Mouse (Mus musculus) MEL-GATA-1-ER (cell line): ENCODE results near the gene Heatr4.
A peak's percentile ranks its signal among the peaks of the same experiment; 100 is the strongest.

ENCODE experiments used
- DNase-seq: peaks from one replicate; pipeline ENCODE4 v3.0.0-alpha.2; 2012; ENCODE audit warnings: low read depth; ENCODE audit errors: extremely low read depth

The Heatr4 gene

GRCm38 (mm10) chr12:83998341-83999107 lies 13.9 kb upstream of the Heatr4 start:
- DNase-seq: no peak

- no peak for DNase-seq
These were observed 12.6 kb upstream of the Heatr4 start for GRCm38 (mm10) chr12:83997221-83997620.

GRCm38 (mm10) chr12:83989378-83989777 lies 4.7 kb upstream of the Heatr4 start:
- DNase-seq: no peak

GRCm38 (mm10) chr12:83988483-83988882 lies 3.8 kb upstream of the Heatr4 start:
- DNase-seq: no peak

GRCm38 (mm10) chr12:83987583-83988441 lies 3.2 kb upstream of the Heatr4 start, which contains the start of gene Acot2:
TSS of gene Acot2 (plus strand) at chr12:83987861.
- DNase-seq: peak; percentile 67

- DNase-seq: no peak
These were observed 2.6 kb upstream of the Heatr4 start for GRCm38 (mm10) chr12:83987242-83987582.

- no peak for DNase-seq
These were observed 3.0 kb downstream of the Heatr4 start for GRCm38 (mm10) chr12:83981615-83982014.

GRCm38 (mm10) chr12:83978862-83979261 lies 5.8 kb downstream of the Heatr4 start:
- DNase-seq: no peak

GRCm38 (mm10) chr12:83972117-83972516 lies 12.5 kb downstream of the Heatr4 start:
- no peak for DNase-seq

- DNase-seq: no peak
These were observed 19.4 kb downstream of the Heatr4 start for GRCm38 (mm10) chr12:83965235-83965634.

GRCm38 (mm10) chr12:83958278-83958677 lies 26.4 kb downstream of the Heatr4 start:
- DNase-seq: no peak

- no peak for DNase-seq
These were observed 32.7 kb downstream of the Heatr4 start for GRCm38 (mm10) chr12:83951711-83952575.

GRCm38 (mm10) chr12:83950840-83951701 lies 33.6 kb downstream of the Heatr4 start:
- DNase-seq: no peak

- peak; percentile 81 for DNase-seq
These were observed 34.2 kb downstream of the Heatr4 start, which contains the start of gene Riox1 for GRCm38 (mm10) chr12:83950493-83950839. TSS of gene Riox1 (plus strand) at chr12:83950608.

- no peak for DNase-seq
These were observed 34.7 kb downstream of the Heatr4 start for GRCm38 (mm10) chr12:83949776-83950492.

- DNase-seq: peak; percentile 97
These were observed 35.6 kb downstream of the Heatr4 start for GRCm38 (mm10) chr12:83949043-83949442.

- DNase-seq: no peak
These were observed 37.3 kb downstream of the Heatr4 start for GRCm38 (mm10) chr12:83947260-83947811.

GRCm38 (mm10) chr12:83941938-83942337 lies 42.7 kb downstream of the Heatr4 start:
- DNase-seq: no peak

GRCm38 (mm10) chr12:83940031-83940430 lies 44.6 kb downstream of the Heatr4 start:
- no peak for DNase-seq

- no peak for DNase-seq
These were observed 45.3 kb downstream of the Heatr4 start for GRCm38 (mm10) chr12:83939332-83939731.
